Mouse (Mus musculus): ENCODE measurements around the gene Olfr54. TPM values are rescaled to one million over a fixed set of nuclear protein-coding genes. Genes with fewer than 3 reads are reported as not detected.

Olfr54 gene
- not detected for total RNA-seq (2021)
- polyA plus RNA-seq (2012; rRNA removed), result not detected in 2 replicates
- long read RNA-seq, result 0 reads

GRCm38 (mm10) chr11:51013936-51014335 lies at the start of gene Olfr54:
TSS of gene Olfr54 (plus strand) at chr11:51014236.
- H3K36me3 ChIP-seq (ENCODE audit: control insufficient read depth, insufficient read depth, low read length), result no peaks in the 10 kb centered on the region

GRCm38 (mm10) chr11:50964886-50965285 lies 49.1 kb upstream of the Olfr54 start:
- no peak for TF ChIP-seq CTCF (IDR thresholded peaks at IDR 0.05)
- TF ChIP-seq POLR2A (IDR thresholded peaks at IDR 0.05; ENCODE audit: insufficient read depth, low read depth, low read length), result peak; percentile 68; the same call in 1 of the 2 replicates
- Histone ChIP-seq H3K4me1 (ENCODE audit: control insufficient read depth, insufficient read depth, low read length) (no peaks in the 10 kb centered on the region), H3K27me3 (ENCODE audit: control insufficient read depth, insufficient read depth, low read length) (0 out of 2 replicates have a peak, but pooled peaks cover 2% of the 10 kb centered on the region), H3K27ac (no peak overlapping the region), H3K79me2 (replicated peaks; ENCODE audit: control insufficient read depth, insufficient read depth, low read length) (no peaks in the 10 kb centered on the region), H3K9ac (ENCODE audit: low read depth, low read length) (no peak overlapping the region), H3K4me3 (no peak overlapping the region), H3K36me3 (ENCODE audit: control insufficient read depth, insufficient read depth, low read length) (no peaks in the 10 kb centered on the region)
- no peak for DNase-seq
- intact Hi-C loops (cut with DNase I), result no loop called here
- WGBS, result 46% methylated on average over 2 of the region's 2 CpGs

More at GRCm38 (mm10) chr11:51013936-51014335, at the start of gene Olfr54:
- no peak for TF ChIP-seq POLR2A (IDR thresholded peaks at IDR 0.05; ENCODE audit: insufficient read depth, low read depth, low read length)
- no peak for TF ChIP-seq CTCF (IDR thresholded peaks at IDR 0.05)
- no peak for TF ChIP-seq EP300 (IDR thresholded peaks at IDR 0.05; ENCODE audit: insufficient read depth, low read depth, low read length)
- Histone ChIP-seq H3K9ac (ENCODE audit: low read depth, low read length) (no peak within 1 kb of the TSS), H3K4me1 (ENCODE audit: control insufficient read depth, insufficient read depth, low read length) (no peaks in the 10 kb centered on the region), H3K4me3 (no peak within 1 kb of the TSS), H3K27ac (no peak within 1 kb of the TSS), H3K79me2 (replicated peaks; ENCODE audit: control insufficient read depth, insufficient read depth, low read length) (no peaks in the 10 kb centered on the region), H3K27me3 (ENCODE audit: control insufficient read depth, insufficient read depth, low read length) (peaks cover 2% of the 10 kb centered on the region; the same call in 1 of the 2 replicates)
- WGBS, result 44% methylated on average over 1 of the region's 1 CpGs
- no peak for DNase-seq
- intact Hi-C loops (cut with DNase I), result no loop called here

GRCm38 (mm10) chr11:50966230-50966629 lies 47.8 kb upstream of the Olfr54 start, which contains the start of gene Olfr1378:
TSS of gene Olfr1378 (plus strand) at chr11:50966530.
- Histone ChIP-seq H3K4me1 (ENCODE audit: control insufficient read depth, insufficient read depth, low read length) (no peaks in the 10 kb centered on the region), H3K36me3 (ENCODE audit: control insufficient read depth, insufficient read depth, low read length) (no peaks in the 10 kb centered on the region), H3K4me3 (no peak within 1 kb of the TSS), H3K27me3 (ENCODE audit: control insufficient read depth, insufficient read depth, low read length) (0 out of 2 replicates have a peak, but pooled peaks cover 2% of the 10 kb centered on the region), H3K9ac (ENCODE audit: low read depth, low read length) (no peak within 1 kb of the TSS), H3K27ac (no peak within 1 kb of the TSS), H3K79me2 (replicated peaks; ENCODE audit: control insufficient read depth, insufficient read depth, low read length) (no peaks in the 10 kb centered on the region)
- no peak for TF ChIP-seq EP300 (IDR thresholded peaks at IDR 0.05; ENCODE audit: insufficient read depth, low read depth, low read length)
- TF ChIP-seq POLR2A (IDR thresholded peaks at IDR 0.05; ENCODE audit: insufficient read depth, low read depth, low read length), result no peak
- TF ChIP-seq CTCF (IDR thresholded peaks at IDR 0.05), result no peak
- 89% methylated on average over 11 of the region's 11 CpGs for WGBS
- intact Hi-C loops (cut with DNase I), result no loop called here
- DNase-seq, result no peak

GRCm38 (mm10) chr11:50977216-50977615 lies 36.8 kb upstream of the Olfr54 start:
- intact Hi-C loops (cut with DNase I), result no loop called here
- DNase-seq, result no peak
- Histone ChIP-seq H3K4me3 (no peak overlapping the region), H3K27me3 (ENCODE audit: control insufficient read depth, insufficient read depth, low read length) (no peaks in the 10 kb centered on the region; the same call in 1 of the 2 replicates), H3K36me3 (ENCODE audit: control insufficient read depth, insufficient read depth, low read length) (no peaks in the 10 kb centered on the region), H3K79me2 (replicated peaks; ENCODE audit: control insufficient read depth, insufficient read depth, low read length) (no peaks in the 10 kb centered on the region), H3K4me1 (ENCODE audit: control insufficient read depth, insufficient read depth, low read length) (no peaks in the 10 kb centered on the region), H3K9ac (ENCODE audit: low read depth, low read length) (no peak overlapping the region), H3K27ac (no peak overlapping the region)
- WGBS, result 69% methylated on average over 4 of the region's 4 CpGs
- no peak for TF ChIP-seq CTCF (IDR thresholded peaks at IDR 0.05)

- H3K36me3 ChIP-seq (ENCODE audit: control insufficient read depth, insufficient read depth, low read length), result no peaks in the 10 kb centered on the region
- DNase-seq, result no peak
- H3K9ac ChIP-seq (ENCODE audit: low read depth, low read length), result no peak within 1 kb of the TSS
- H3K79me2 ChIP-seq (replicated peaks; ENCODE audit: control insufficient read depth, insufficient read depth, low read length), result no peaks in the 10 kb centered on the region
- 61% methylated on average over 5 of the region's 5 CpGs for WGBS
- TF ChIP-seq POLR2A (IDR thresholded peaks at IDR 0.05; ENCODE audit: insufficient read depth, low read depth, low read length) (no peak), EP300 (IDR thresholded peaks at IDR 0.05; ENCODE audit: insufficient read depth, low read depth, low read length) (no peak), CTCF (IDR thresholded peaks at IDR 0.05) (no peak)
- intact Hi-C loops (cut with DNase I), result no loop called here
- no peak within 1 kb of the TSS for H3K27ac ChIP-seq
- no peaks in the 10 kb centered on the region for H3K4me1 ChIP-seq (ENCODE audit: control insufficient read depth, insufficient read depth, low read length)
- H3K27me3 ChIP-seq (ENCODE audit: control insufficient read depth, insufficient read depth, low read length), result no peaks in the 10 kb centered on the region; the same call in none of the 2 replicates
- H3K4me3 ChIP-seq, result no peak within 1 kb of the TSS
Measured at GRCm38 (mm10) chr11:50981667-50982066, 32.4 kb upstream of the Olfr54 start, which contains the start of gene Olfr1377. TSS of gene Olfr1377 (plus strand) at chr11:50981967.

GRCm38 (mm10) chr11:51003296-51003695 lies 10.7 kb upstream of the Olfr54 start, which contains the start of gene Olfr51:
TSS of gene Olfr51 (plus strand) at chr11:51003596.
- Histone ChIP-seq H3K4me3 (no peak within 1 kb of the TSS), H3K4me1 (ENCODE audit: control insufficient read depth, insufficient read depth, low read length) (no peaks in the 10 kb centered on the region), H3K9ac (ENCODE audit: low read depth, low read length) (no peak within 1 kb of the TSS), H3K36me3 (ENCODE audit: control insufficient read depth, insufficient read depth, low read length) (no peaks in the 10 kb centered on the region), H3K79me2 (replicated peaks; ENCODE audit: control insufficient read depth, insufficient read depth, low read length) (no peaks in the 10 kb centered on the region), H3K27ac (no peak within 1 kb of the TSS), H3K27me3 (ENCODE audit: control insufficient read depth, insufficient read depth, low read length) (0 out of 2 replicates have a peak, but pooled peaks cover 1% of the 10 kb centered on the region)
- DNase-seq, result no peak
- TF ChIP-seq EP300 (IDR thresholded peaks at IDR 0.05; ENCODE audit: insufficient read depth, low read depth, low read length), result no peak
- no peak for TF ChIP-seq CTCF (IDR thresholded peaks at IDR 0.05)
- TF ChIP-seq POLR2A (IDR thresholded peaks at IDR 0.05; ENCODE audit: insufficient read depth, low read depth, low read length), result no peak
- 64% methylated on average over 5 of the region's 5 CpGs for WGBS
- intact Hi-C loops (cut with DNase I), result no loop called here
